Mouse (Mus musculus) heart, embryonic 11.5 days (tissue): Measurements from ENCODE around the gene Gm5800. TPM values are rescaled to one million over a fixed set of nuclear protein-coding genes. Genes with fewer than 3 reads are reported as not detected.
"Not testable (repeated sequence)": the region's sequence is repeated elsewhere in the genome, so short reads cannot be mapped to it uniquely, and the experiment has no call there.

ENCODE experiments used
- ATAC-seq: fragments of 200-750 bp; cut with Nextera tagmentation; replicated peaks from 2 replicates; pipeline ENCODE4 v1.8.0; 2017; ENCODE audit warnings: moderate library complexity; ENCODE audit not compliant: insufficient number of reproducible peaks, low FRiP score, low TSS enrichment
- H3K27ac ChIP-seq: fragments of 300-500 bp; sonication (generic); 2 replicates; pipeline ENCODE4 v1.5.1; 2014; ENCODE audit warnings: mild to moderate bottlenecking, low read depth, low read length
- H3K27me3 ChIP-seq: fragments of 300-500 bp; sonication (generic); 2 replicates; pipeline ENCODE4 v1.6.1; 2014; ENCODE audit warnings: mild to moderate bottlenecking, low read length, mixed read lengths; ENCODE audit not compliant: control insufficient read depth, insufficient read depth
- H3K36me3 ChIP-seq: fragments of 300-500 bp; sonication (generic); 2 replicates; pipeline ENCODE4 v1.6.1; 2014; ENCODE audit warnings: mild to moderate bottlenecking, low read length, moderate library complexity, mixed read lengths; ENCODE audit not compliant: control insufficient read depth, insufficient read depth
- H3K4me1 ChIP-seq: fragments of 300-500 bp; sonication (generic); 2 replicates; pipeline ENCODE4 v1.6.1; 2014; ENCODE audit warnings: low read length; ENCODE audit not compliant: control insufficient read depth, insufficient read depth
- H3K4me2 ChIP-seq: fragments of 300-500 bp; sonication (generic); 2 replicates; pipeline ENCODE4 v1.6.1; 2014; ENCODE audit warnings: mild to moderate bottlenecking, moderate library complexity
- H3K4me3 ChIP-seq: fragments of 300-500 bp; sonication (generic); 2 replicates; pipeline ENCODE4 v1.5.1; 2014; ENCODE audit warnings: low read depth, low read length
- H3K9ac ChIP-seq: fragments of 300-500 bp; sonication (generic); 2 replicates; pipeline ENCODE4 v1.6.1; 2014; ENCODE audit warnings: mild to moderate bottlenecking, low read depth, low read length, moderate library complexity
- H3K9me3 ChIP-seq: fragments of 300-500 bp; sonication (generic); replicated peaks from 2 replicates; pipeline ENCODE4 v1.6.1; 2016; ENCODE audit warnings: low read length; ENCODE audit not compliant: control insufficient read depth
- WGBS: fragments of 180-500 bp; shearing (Covaris S2); extraction: QIAGEN DNeasy Blood & Tissue Kit; methylation state at CpG from one replicate; pipeline ENCODE4 v1.1.7; 2014; ENCODE audit not compliant: insufficient replicate concordance; 5-methylcytosine and 5-hydroxymethylcytosine counted together
- polyA plus RNA-seq: library from polyadenylated mRNA; unstranded; fragments of >200 nt; fragmentation: Nextera tagmentation; extraction: Ambion mirVana; gene quantifications from 2 replicates; pipeline ENCODE4 v1.2.1, GENCODE M21; 2014

Gene Gm5800
- not detected in 2 replicates for polyA plus RNA-seq

GRCm38 (mm10) chr14:51717083-51717482, at the start of gene Gm5800:
Gene Gm5800 (minus strand): TSS chr14:51717183.
- WGBS: 58% methylated on average over 1 of the region's 1 CpGs
- Histone ChIP-seq H3K9ac (no peak within 1 kb of the TSS), H3K4me3 (no peak within 1 kb of the TSS), H3K4me2 (no peak within 1 kb of the TSS), H3K9me3 (no peaks in the 10 kb centered on the region), H3K27ac (no peak within 1 kb of the TSS), H3K4me1 (no peaks in the 10 kb centered on the region), H3K36me3 (no peaks in the 10 kb centered on the region), H3K27me3 (no peaks in the 10 kb centered on the region)
- ATAC-seq: no peak

GRCm38 (mm10) chr14:51755944-51756343, 39.0 kb upstream of the Gm5800 start:
- Histone ChIP-seq H3K4me3 (no peak overlapping the region), H3K27ac (no peak overlapping the region), H3K27me3 (no peaks in the 10 kb centered on the region)

GRCm38 (mm10) chr14:51740347-51741170, 23.6 kb upstream of the Gm5800 start:
- Histone ChIP-seq H3K27ac (no peak overlapping the region), H3K27me3 (peaks cover 44% of the 10 kb centered on the region), H3K9me3 (no peaks in the 10 kb centered on the region), H3K4me3 (peak overlapping the region; percentile 52), H3K9ac (peak overlapping the region; percentile 43; the same call in 1 of the 2 replicates), H3K4me2 (peak overlapping the region; percentile 87), H3K4me1 (peaks cover 3% of the 10 kb centered on the region), H3K36me3 (no peaks in the 10 kb centered on the region)
- under 1% methylated on average over 42 of the region's 42 CpGs for WGBS
- no peak; the same call in none of the 2 replicates for ATAC-seq

More at GRCm38 (mm10) chr14:51755944-51756343, 39.0 kb upstream of the Gm5800 start:
- no peak overlapping the region for H3K9ac ChIP-seq
- no peaks in the 10 kb centered on the region for H3K4me1 ChIP-seq
- no peaks in the 10 kb centered on the region for H3K36me3 ChIP-seq
- WGBS: 61% methylated on average over 2 of the region's 2 CpGs
- no peaks in the 10 kb centered on the region for H3K9me3 ChIP-seq
- ATAC-seq: no peak
- no peak overlapping the region for H3K4me2 ChIP-seq

GRCm38 (mm10) chr14:51739150-51739993, 22.4 kb upstream of the Gm5800 start:
- no peak for ATAC-seq
- Histone ChIP-seq H3K4me3 (peak overlapping the region; percentile 29), H3K9me3 (no peaks in the 10 kb centered on the region), H3K36me3 (no peaks in the 10 kb centered on the region), H3K27ac (no peak overlapping the region), H3K9ac (no peak overlapping the region), H3K4me1 (peaks cover 3% of the 10 kb centered on the region), H3K27me3 (peaks cover 44% of the 10 kb centered on the region), H3K4me2 (peak overlapping the region; percentile 87)
- WGBS: 2% methylated on average over 24 of the region's 24 CpGs

GRCm38 (mm10) chr14:51738411-51739149, 21.6 kb upstream of the Gm5800 start:
- Histone ChIP-seq H3K9me3 (no peaks in the 10 kb centered on the region), H3K4me2 (peak overlapping the region; percentile 87), H3K4me3 (peak overlapping the region; percentile 29), H3K27ac (no peak overlapping the region), H3K36me3 (no peaks in the 10 kb centered on the region), H3K9ac (no peak overlapping the region), H3K4me1 (peaks cover 3% of the 10 kb centered on the region), H3K27me3 (peaks cover 44% of the 10 kb centered on the region)
- 2% methylated on average over 29 of the region's 29 CpGs for WGBS
- ATAC-seq: no peak; the same call in 1 of the 2 replicates

GRCm38 (mm10) chr14:51737967-51738366, 21.0 kb upstream of the Gm5800 start:
- H3K27me3 ChIP-seq: peaks cover 44% of the 10 kb centered on the region
- H3K4me1 ChIP-seq: peaks cover 3% of the 10 kb centered on the region
- WGBS: 15% methylated on average over 12 of the region's 12 CpGs
- H3K9ac ChIP-seq: no peak overlapping the region
- no peaks in the 10 kb centered on the region for H3K36me3 ChIP-seq
- no peak overlapping the region for H3K27ac ChIP-seq
- no peaks in the 10 kb centered on the region for H3K9me3 ChIP-seq
- no peak for ATAC-seq
- no peak overlapping the region for H3K4me3 ChIP-seq
- H3K4me2 ChIP-seq: no peak overlapping the region

GRCm38 (mm10) chr14:51695368-51695767, 21.6 kb downstream of the Gm5800 start, which contains the start of gene Gm17079:
Gene Gm17079 (minus strand): TSS chr14:51695468.
- ATAC-seq, H3K36me3 ChIP-seq, H3K27me3 ChIP-seq, H3K4me2 ChIP-seq, H3K9ac ChIP-seq, H3K27ac ChIP-seq, H3K4me3 ChIP-seq, H3K4me1 ChIP-seq, H3K9me3 ChIP-seq: not testable (repeated sequence)
- 88% methylated on average over 1 of the region's 2 CpGs for WGBS

GRCm38 (mm10) chr14:51677269-51677668, 39.7 kb downstream of the Gm5800 start:
- Histone ChIP-seq H3K4me3 (no peak overlapping the region), H3K9ac (no peak overlapping the region), H3K4me1 (no peaks in the 10 kb centered on the region), H3K9me3 (no peaks in the 10 kb centered on the region), H3K4me2 (no peak overlapping the region), H3K36me3 (no peaks in the 10 kb centered on the region), H3K27me3 (no peaks in the 10 kb centered on the region), H3K27ac (no peak overlapping the region)
- ATAC-seq: no peak
- WGBS: 84% methylated on average over 5 of the region's 5 CpGs
